8 mouse cellular contexts compared by ENCODE assay signal in genomic region chr3:37769268-37769756, GRCm38 (mm10). TPM values are rescaled to one million over a fixed set of nuclear protein-coding genes. Genes with fewer than 3 reads are reported as not detected.
DNase-seq lines count a peak whose midpoint lies in the region; ATAC-seq and TF ChIP-seq lines count a peak whose summit lies in the region.

No protein-coding gene starts in this region.

- H3K4me3 ChIP-seq in gastrocnemius, adult 2 months: peak overlapping the region; percentile 56
- H3K4me3 ChIP-seq in hindbrain, embryonic 16.5 days (ENCODE audit: low read length): no peak overlapping the region
- H3K4me3 ChIP-seq in lung, embryonic 15.5 days: no peak overlapping the region
- H3K4me3 ChIP-seq in olfactory bulb, adult 2 months (ENCODE audit: insufficient read depth, low read depth, low read length): 0 out of 2 replicates have a peak overlapping the region, but pooled peaks have one; percentile 4

- no peaks in the 10 kb centered on the region for H3K27me3 ChIP-seq in hindbrain, embryonic 16.5 days (replicated peaks; ENCODE audit: control insufficient read depth, insufficient read depth, low read length)
- H3K27me3 ChIP-seq in lung, embryonic 15.5 days: no peaks in the 10 kb centered on the region

- peak overlapping the region; percentile 23; the same call in 1 of the 2 replicates for H3K9ac ChIP-seq in hindbrain, embryonic 16.5 days (ENCODE audit: low read depth, low read length)
- H3K9ac ChIP-seq in lung, embryonic 15.5 days: no peak overlapping the region

- no peaks in the 10 kb centered on the region for H3K9me3 ChIP-seq in hindbrain, embryonic 16.5 days (ENCODE audit: control insufficient read depth, low read length)
- H3K9me3 ChIP-seq in lung, embryonic 15.5 days: no peaks in the 10 kb centered on the region

- H3K4me2 ChIP-seq in hindbrain, embryonic 16.5 days (ENCODE audit: low read length): peak overlapping the region; percentile 31
- peak overlapping the region; percentile 11; the same call in 1 of the 2 replicates for H3K4me2 ChIP-seq in lung, embryonic 15.5 days

- 4% methylated on average over 5 of the region's 5 CpGs for WGBS in hindbrain, embryonic 16.5 days
- WGBS in lung, embryonic 15.5 days: 1% methylated on average over 5 of the region's 5 CpGs
- WGBS in olfactory bulb, adult 2 months: 4% methylated on average over 5 of the region's 5 CpGs

- peak; percentile 92 for ATAC-seq in hindbrain, embryonic 16.5 days
- ATAC-seq in lung, embryonic 15.5 days (ENCODE audit: borderline replicate concordance, extremely low read depth, low FRiP score, low TSS enrichment): peak; percentile 74

- H3K36me3 ChIP-seq in hindbrain, embryonic 16.5 days (ENCODE audit: control insufficient read depth, insufficient read depth, low read length): no peaks in the 10 kb centered on the region
- no peaks in the 10 kb centered on the region for H3K36me3 ChIP-seq in lung, embryonic 15.5 days

- no peak for TF ChIP-seq POLR2A in olfactory bulb, adult 2 months (IDR thresholded peaks at IDR 0.05; ENCODE audit: insufficient read depth, low read depth, low read length)

- intact Hi-C loops in gastrocnemius, adult 2 months (cut with DNase I): loop anchor here (5.0 kb wide), 1 partner anchor 127 kb away; no protein-coding TSS in a partner anchor

- no peak for TF ChIP-seq CTCF in gastrocnemius, adult 2 months (IDR thresholded peaks at IDR 0.05)
- TF ChIP-seq CTCF in olfactory bulb, adult 2 months (IDR thresholded peaks at IDR 0.05; ENCODE audit: insufficient read depth, low read depth, low read length): no peak

- H3K4me1 ChIP-seq in hindbrain, embryonic 16.5 days (ENCODE audit: control insufficient read depth, insufficient read depth, low read depth, low read length): peaks cover 19% of the 10 kb centered on the region
- H3K4me1 ChIP-seq in lung, embryonic 15.5 days: peaks cover 24% of the 10 kb centered on the region
- H3K4me1 ChIP-seq in olfactory bulb, adult 2 months (ENCODE audit: control insufficient read depth, insufficient read depth, low read length): peaks cover 6% of the 10 kb centered on the region

- peak overlapping the region; percentile 88 for H3K27ac ChIP-seq in gastrocnemius, adult 2 months
- peak overlapping the region; percentile 73 for H3K27ac ChIP-seq in hindbrain, embryonic 16.5 days (ENCODE audit: low read depth, low read length)
- peak overlapping the region; percentile 64 for H3K27ac ChIP-seq in lung, embryonic 15.5 days
- peak overlapping the region; percentile 92 for H3K27ac ChIP-seq in olfactory bulb, adult 2 months (ENCODE audit: insufficient read depth, low read depth, low read length)

- DNase-seq in embryo, embryonic 10 days (ENCODE audit: low spot score): peak; percentile 56
- no peak for DNase-seq in embryo, embryonic 9.5 days (ENCODE audit: extremely low spot score)
- DNase-seq in cerebellum, postnatal 10 days: peak; percentile 81
- peak; percentile 83 for DNase-seq in gastrocnemius, adult 2 months
- DNase-seq in layer of hippocampus, postnatal 25 days (ENCODE audit: extremely low spot score in 1 of 2, low spot score in 1 of 2): peak; percentile 55

RNA-seq across cellular contexts. Expression of gene Gm5148, which starts 45.0 kb away (rescaled TPM):
- under 1 TPM in 1 of 2 experiments, not detected in 1; 0.25 TPM for total RNA-seq in gastrocnemius, adult 2 months (2021)
- polyA plus RNA-seq in hindbrain, embryonic 16.5 days (2015; fragmentation: Nextera tagmentation; extraction: Ambion mirVana): 12.7 and 14.0 TPM in 2 replicates
- 1 to 10 TPM; 3.6 to 4.5 TPM for total RNA-seq in layer of hippocampus, postnatal 25 days (2021)
- polyA plus RNA-seq in lung, embryonic 15.5 days (2015; fragmentation: Nextera tagmentation; extraction: Ambion mirVana): 4.7 and 5.8 TPM in 2 replicates
- polyA plus RNA-seq in olfactory bulb, adult 2 months (2012; ENCODE audit: insufficient read depth, insufficient read length, low replicate concordance, missing spikeins): not detected in 2 replicates

Comparison
In these comparisons a context has a peak if more than half of its experiments do, and no peak if none do; other contexts are left out.
1. H3K4me3 ChIP-seq: peak in gastrocnemius, adult 2 months (single experiment) and olfactory bulb, adult 2 months (single experiment); none in hindbrain, embryonic 16.5 days (single experiment) and lung, embryonic 15.5 days (single experiment).
2. Peak in every context shown above with its lines, with median percentiles within 50 percentile points of each other: H3K27ac ChIP-seq.